Mouse (Mus musculus) brown adipose tissue, adult 24 weeks (tissue): ENCODE results near the gene Hmbs. TPM values are rescaled to one million over a fixed set of nuclear protein-coding genes. Genes with fewer than 3 reads are reported as not detected.
A peak's percentile ranks its signal among the peaks of the same experiment; 100 is the strongest.
"Not testable (repeated sequence)": the region's sequence is repeated elsewhere in the genome, so short reads cannot be mapped to it uniquely, and the experiment has no call there.

Experiments
- H3K27ac ChIP-seq: fragments of 200-500 bp; replicated peaks from 2 replicates; pipeline ENCODE4 v1.5.1; 2012; ENCODE audit warnings: low read depth, mild to moderate bottlenecking, low read length
- H3K4me1 ChIP-seq: fragments of 200-500 bp; 2 replicates; pipeline ENCODE4 v1.6.1; 2012; ENCODE audit warnings: low read length, mixed read lengths; ENCODE audit not compliant: control insufficient read depth, insufficient read depth, insufficient read length
- H3K4me3 ChIP-seq: fragments of 200-500 bp; 2 replicates; pipeline ENCODE4 v1.5.1; 2012; ENCODE audit warnings: low read depth, mild to moderate bottlenecking, low read length, moderate library complexity; ENCODE audit not compliant: insufficient read depth
- polyA plus RNA-seq: library from polyadenylated mRNA; stranded (reverse); fragments of >200 nt; gene quantifications from 2 replicates; pipeline ENCODE4 v1.2.4, GENCODE M21; 2012; ENCODE audit not compliant: missing spikeins, insufficient read depth, insufficient read length

Gene Hmbs
- 58.0 and 61.8 TPM in 2 replicates for polyA plus RNA-seq

DNA sequence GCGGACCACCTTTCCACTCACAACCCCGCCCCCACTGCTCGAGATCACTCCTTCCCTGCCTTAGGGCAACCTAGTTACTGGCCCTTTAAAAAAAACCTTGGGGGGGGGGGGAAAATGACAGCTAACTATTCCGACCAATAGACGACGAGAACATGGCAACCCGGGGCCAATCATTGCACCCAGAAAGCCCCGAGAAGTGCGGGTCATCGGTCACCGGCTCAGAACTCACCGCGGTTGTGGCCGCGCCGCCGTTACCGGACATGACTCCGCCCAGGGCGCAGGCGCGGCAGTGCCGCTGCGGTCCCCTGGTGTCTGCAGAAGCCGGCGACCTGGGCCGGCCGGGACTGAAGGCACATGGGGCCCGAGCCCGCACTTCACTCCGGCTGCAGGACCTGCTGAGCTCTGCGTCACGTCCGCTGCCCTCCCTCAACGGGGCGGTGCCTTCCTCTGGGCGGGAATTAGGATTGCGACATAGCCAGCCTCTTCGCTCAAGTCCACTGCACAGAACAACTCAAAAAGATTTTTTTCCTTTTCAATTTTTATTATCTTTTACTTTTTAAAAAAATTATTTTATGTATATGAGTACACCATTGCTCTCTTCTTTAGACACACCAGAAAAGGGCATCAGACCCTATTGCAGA, at the start of gene Hmbs:
Gene Hmbs, minus strand, starts transcription at position 448 of the 641 bp plus-strand sequence.
- Histone ChIP-seq H3K27ac (peak within 1 kb of the TSS; percentile 92), H3K4me1 (peaks cover 4% of the 10 kb centered on the region), H3K4me3 (peak within 1 kb of the TSS; percentile 92)

DNA sequence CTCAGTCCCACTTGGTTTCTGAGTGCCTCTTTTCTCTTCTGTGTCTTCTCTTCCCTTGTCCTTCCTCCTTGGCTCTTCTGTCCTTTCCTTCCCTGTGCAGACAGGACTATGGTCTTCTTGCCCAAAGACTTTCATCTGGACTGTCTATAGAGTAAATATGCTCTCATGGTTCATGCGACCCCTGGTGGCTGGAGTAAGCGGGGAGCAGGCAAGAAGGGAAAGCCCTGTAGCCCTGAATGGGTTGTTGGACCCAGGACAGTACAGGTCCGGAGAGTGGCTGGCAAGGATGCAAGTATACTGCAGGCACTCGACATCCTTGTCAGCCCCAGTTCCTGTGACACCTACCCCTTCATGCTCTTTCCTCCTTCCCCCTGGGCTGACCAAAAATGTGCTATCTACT, 47.4 kb upstream of the Hmbs start:
- Histone ChIP-seq H3K4me1 (peaks cover 2% of the 10 kb centered on the region; the same call in 1 of the 2 replicates), H3K4me3 (no peak overlapping the region), H3K27ac (no peak overlapping the region)

DNA sequence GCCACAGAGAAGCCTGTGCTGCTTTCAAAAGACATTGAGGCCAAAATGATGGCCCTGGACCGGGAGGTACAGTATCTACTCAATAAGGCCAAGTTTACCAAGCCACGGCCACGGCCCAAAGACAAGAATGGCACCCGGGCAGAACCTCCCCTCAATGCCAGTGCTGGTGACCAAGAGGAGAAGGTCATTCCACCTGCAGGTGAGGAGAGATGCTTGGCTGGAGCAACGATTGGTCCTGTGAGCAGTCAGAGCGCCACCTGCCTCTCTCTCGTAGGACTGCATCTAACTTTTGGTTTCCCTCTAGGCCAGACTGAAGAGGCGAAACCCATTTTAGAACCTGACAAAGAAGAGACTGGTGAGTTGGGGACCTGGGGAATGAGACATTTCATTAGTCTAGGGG, 45.2 kb upstream of the Hmbs start:
- no peak overlapping the region for H3K4me3 ChIP-seq
- H3K4me1 ChIP-seq = no peaks in the 10 kb centered on the region

DNA sequence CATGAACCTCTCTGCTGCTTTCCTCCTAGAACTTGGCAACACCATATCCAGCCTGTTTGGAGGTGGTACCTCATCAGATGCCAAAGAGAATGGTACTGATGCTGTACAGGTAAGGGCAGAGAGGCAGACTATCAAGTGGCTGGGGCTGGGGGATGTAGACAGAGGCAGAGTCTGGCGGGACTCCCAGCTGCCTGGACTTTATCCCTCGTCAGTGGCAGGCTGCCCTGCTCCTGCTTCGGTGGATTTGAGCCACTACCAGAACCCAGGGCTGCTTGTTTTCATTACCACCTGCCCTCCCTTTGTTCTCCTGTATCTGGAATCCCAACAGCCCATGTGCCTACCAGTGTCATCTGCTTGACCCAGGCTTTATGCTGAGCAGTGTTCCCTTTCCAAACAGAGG, 43.2 kb upstream of the Hmbs start:
- Histone ChIP-seq H3K4me1 (no peaks in the 10 kb centered on the region), H3K27ac (no peak overlapping the region), H3K4me3 (no peak overlapping the region)

More for the DNA sequence above, 45.2 kb upstream of the Hmbs start:
- H3K27ac ChIP-seq = no peak overlapping the region

DNA sequence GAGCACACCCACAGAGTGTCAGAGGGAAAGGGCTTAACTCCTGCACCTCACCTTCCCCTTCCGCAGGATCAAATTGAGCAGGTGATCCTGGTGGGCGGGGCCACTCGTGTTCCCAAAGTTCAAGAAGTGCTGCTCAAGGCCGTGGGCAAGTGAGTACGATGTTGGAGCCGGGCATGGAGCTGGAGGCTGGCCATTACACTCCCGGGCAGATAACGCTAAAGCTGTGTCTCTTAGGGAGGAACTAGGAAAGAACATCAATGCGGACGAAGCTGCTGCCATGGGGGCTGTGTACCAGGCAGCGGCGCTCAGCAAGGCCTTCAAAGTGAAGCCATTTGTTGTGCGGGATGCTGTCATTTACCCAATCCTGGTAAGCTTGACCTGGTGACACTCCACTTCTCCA, 40.6 kb upstream of the Hmbs start:
- peaks cover 6% of the 10 kb centered on the region; the same call in 1 of the 2 replicates for H3K4me1 ChIP-seq
- H3K4me3 ChIP-seq = no peak overlapping the region
- no peak overlapping the region for H3K27ac ChIP-seq

DNA sequence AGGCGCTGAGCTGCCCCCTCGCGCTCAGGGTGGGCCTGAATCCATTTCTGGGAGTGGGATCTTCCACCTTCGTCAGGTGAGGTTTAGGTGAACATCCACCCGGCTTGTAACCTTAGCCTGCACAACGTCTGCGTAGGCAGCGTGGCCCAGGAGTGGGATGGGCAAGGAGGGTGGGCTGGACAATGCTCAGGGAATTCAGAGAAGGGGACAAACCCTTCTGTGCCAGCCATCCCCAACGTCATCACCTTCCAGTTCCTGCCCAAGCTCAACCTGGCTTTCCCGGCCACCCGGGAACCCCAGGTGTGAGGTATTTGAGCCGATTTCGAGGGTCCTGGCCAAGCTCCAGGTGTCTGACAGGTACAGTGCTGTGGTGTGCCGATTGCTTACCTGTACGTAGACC, 35.8 kb upstream of the Hmbs start:
- peak overlapping the region; percentile 77 for H3K27ac ChIP-seq

DNA sequence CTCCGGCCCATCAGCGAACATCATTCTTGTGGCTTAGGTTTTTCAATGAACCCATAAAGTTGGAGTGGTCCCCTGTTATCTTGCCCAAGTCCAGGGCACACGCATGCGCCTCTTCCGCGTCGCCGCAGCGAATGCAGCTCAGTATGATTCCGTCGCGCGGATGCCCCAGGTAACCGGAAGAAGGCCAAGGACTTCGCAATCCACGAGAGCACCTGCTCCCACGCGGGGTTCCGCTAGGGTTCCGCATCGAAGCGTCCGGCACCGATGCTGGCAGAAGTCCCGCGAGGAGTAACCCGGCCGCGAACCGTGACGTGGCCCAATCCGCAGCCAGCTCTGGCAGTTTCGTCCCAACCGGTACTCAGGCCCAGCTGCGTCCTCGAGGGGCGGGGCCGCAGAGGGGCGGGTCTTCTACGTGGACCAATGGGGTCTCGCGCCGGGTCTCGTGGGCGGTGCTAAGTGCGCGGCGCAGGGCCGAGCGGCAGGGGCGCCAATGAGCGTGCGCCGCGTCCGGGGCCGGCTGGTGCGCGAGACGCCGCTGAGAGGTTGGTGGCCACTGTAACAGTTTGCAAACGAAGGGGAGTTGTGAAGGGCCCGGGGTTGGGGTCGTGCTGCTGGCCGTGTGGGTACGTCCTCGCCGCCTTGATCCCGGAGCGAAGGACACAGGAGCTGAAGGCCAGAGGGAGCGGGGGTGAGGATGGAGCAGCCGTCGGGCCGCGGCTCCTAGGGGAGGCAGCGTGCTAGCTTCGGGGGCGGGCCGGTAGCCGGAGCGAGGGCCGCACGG, 35.2 kb upstream of the Hmbs start, which contains the start of gene Hyou1:
Gene Hyou1, plus strand, starts transcription at position 437 of the 781 bp plus-strand sequence.
- peak within 1 kb of the TSS; percentile 86 for H3K4me3 ChIP-seq
- H3K4me1 ChIP-seq = peaks cover 6% of the 10 kb centered on the region; the same call in 1 of the 2 replicates
- peak within 1 kb of the TSS; percentile 77 for H3K27ac ChIP-seq

More for the DNA sequence above, 35.8 kb upstream of the Hmbs start:
- Histone ChIP-seq H3K4me1 (peaks cover 6% of the 10 kb centered on the region; the same call in 1 of the 2 replicates), H3K4me3 (peak overlapping the region; percentile 79)

DNA sequence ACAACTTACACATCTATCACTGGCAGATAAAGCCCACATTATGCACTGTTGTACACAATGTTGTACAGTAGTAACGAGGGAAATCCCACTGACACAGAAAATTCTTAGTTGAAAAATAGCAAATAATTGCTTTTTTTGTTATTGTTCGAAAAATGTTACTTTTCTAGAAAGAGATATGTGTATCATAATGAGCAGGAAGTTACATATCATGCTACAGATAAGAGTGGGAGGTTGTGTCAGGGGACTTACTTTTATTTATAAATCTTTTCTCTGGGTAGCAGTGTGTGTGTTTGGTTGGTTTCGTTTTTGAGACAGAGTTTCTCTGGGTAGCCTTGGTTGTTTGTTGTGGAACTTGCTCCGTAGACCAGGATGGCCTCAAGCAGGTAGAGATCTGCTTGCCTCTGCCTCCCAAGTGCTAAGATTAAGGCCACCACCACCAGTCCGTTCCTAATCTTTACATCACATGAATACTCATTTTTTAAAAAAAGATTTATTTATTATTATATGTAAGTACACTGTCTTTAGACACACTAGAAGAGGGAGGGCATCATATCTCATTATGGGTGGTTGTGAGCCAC, 34.2 kb upstream of the Hmbs start:
- Histone ChIP-seq H3K4me3 (0 out of 2 replicates have a peak overlapping the region, but pooled peaks have one; percentile 86), H3K27ac (no peak overlapping the region), H3K4me1 (peaks cover 6% of the 10 kb centered on the region; the same call in 1 of the 2 replicates)

DNA sequence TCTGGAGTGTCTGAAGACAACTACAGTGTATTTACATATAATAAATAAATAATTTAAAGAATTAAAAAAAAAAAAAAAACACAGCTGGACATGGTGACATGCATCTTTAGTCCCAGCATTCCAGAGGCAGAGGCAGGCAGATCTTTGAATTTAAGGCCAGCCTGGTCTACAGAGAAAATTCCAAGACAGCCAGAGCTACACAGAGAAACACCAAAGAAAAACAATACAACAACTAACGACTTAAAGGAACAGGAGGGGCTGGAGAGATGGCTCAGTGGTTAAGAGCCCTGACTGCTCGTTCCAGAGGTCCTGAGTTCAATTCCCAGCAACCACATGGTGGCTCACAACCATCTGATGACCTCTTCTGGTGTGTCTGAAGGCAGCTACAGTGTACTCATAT, 33.3 kb upstream of the Hmbs start:
- H3K27ac ChIP-seq, H3K4me3 ChIP-seq, H3K4me1 ChIP-seq: not testable (repeated sequence)

DNA sequence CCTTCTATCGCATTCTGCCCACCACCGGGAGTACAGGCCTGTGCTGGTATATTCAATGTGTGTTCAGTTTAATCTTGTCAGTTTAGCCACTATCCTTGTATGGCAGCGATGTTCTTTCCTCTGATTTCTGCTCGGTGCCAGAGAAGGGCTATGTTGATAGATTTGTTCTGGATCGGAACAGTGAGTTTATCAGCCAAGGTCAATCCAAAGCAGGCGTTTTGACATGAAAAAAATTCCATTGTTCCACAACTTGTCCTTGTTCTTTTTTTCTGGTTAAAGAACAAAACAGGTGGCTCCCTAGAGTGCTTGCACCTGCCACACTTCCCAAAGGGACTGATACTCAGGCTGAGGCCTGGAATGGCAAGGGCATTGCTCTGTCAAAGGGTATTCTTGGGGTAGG, 32.1 kb upstream of the Hmbs start:
- Histone ChIP-seq H3K4me1 (peaks cover 6% of the 10 kb centered on the region; the same call in 1 of the 2 replicates), H3K27ac (no peak overlapping the region), H3K4me3 (no peak overlapping the region)

DNA sequence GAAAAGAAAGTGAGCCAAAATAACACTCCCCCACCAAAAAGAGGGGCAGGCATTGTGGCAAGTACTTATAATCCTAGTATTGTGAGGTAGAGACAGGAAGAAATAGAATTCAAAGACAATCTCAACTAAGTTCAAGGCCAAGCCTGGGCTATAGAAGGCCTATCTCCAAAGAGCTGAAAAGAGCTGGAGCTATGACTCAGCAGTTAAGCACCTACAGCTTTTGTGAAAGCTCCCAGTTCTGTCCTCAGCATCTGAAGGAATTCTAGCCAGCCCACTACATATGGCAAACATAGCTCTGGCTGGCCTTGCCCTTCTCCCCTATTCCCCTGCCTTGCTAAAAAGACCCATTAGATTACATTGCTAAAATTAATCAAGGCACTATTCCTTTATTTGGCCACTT, 29.4 kb upstream of the Hmbs start:
- Histone ChIP-seq H3K27ac (no peak overlapping the region), H3K4me1 (no peaks in the 10 kb centered on the region), H3K4me3 (no peak overlapping the region)

DNA sequence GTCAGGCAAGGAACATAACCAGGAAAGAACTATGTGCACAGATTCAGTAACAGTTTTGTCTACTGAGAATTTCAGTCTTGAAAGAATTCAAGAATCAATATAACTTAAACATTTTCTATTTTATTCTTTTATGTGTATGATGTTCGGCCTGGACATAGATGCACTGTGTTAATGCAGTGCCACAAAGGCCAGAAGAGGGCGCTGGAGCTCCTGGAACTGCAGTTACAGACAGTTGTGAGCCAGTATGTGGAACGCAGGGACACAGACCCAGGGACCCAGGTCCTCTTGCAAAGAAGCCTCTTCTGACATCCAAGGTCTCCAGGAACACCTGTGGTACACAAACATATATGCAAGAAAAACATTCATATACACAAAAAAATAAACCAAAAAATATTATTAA, 20.5 kb upstream of the Hmbs start:
- H3K4me3 ChIP-seq = no peak overlapping the region
- H3K4me1 ChIP-seq = peaks cover 2% of the 10 kb centered on the region; the same call in 1 of the 2 replicates
- no peak overlapping the region for H3K27ac ChIP-seq

DNA sequence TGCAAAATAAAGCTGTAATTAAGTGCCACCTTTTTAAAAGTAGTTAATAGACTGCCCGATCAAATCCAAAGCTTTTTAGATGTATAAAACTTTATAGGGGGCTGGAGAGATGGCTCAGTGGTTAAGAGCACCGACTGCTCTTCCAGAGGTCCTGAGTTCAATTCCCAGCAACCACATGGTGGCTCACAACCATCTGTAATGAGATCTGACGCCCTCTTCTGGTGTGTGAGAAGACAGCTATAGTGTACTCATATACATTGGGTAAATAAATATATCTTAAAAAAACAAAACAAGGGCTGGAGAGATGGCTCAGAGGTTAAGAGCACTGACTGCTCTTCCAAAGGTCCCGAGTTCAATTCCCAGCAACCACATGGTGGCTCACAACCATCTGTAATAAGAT, 17.9 kb upstream of the Hmbs start:
- not testable (repeated sequence) for H3K4me1 ChIP-seq
- H3K4me3 ChIP-seq = peak overlapping the region; percentile 79

DNA sequence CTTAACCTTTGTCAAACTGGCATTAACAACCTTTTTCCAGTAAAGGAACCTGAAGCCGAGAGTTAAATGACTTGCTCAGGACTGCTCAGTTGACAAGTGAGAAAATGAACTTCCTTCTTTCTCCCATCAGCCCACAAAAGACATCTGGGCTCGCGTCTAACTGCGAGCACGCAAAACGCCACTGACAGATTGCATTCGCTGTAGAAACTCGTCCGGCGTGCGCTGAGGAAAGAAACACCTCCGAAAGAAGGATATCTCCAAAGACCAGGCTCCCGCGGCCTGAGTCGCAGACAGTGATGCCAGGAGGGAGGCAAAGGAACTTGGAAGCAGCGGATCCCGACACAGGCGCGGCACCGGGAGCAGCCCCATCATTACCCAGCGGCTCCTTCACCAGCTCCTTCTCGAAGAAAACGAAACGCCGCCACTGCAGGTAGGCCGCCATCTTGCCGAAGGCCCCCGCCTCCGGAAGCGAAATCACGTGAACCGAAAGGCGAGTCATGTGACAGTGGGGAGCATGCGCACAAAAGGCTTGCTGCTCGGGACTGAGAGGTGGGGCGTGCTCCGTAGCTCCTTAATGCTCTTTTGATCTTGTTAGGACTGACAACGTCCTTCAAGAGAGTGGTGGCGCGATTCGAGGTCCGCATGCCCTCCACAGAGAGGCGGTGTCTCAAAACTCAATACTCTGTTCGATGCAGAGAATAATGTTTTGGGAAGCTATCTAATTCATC, 17.3 kb upstream of the Hmbs start, which contains the start of gene Vps11:
Gene Vps11, minus strand, starts transcription at position 481 of the 728 bp plus-strand sequence.
- H3K4me3 ChIP-seq = peak within 1 kb of the TSS; percentile 79
- H3K4me1 ChIP-seq = peaks cover 2% of the 10 kb centered on the region; the same call in 1 of the 2 replicates
- peak within 1 kb of the TSS; percentile 62 for H3K27ac ChIP-seq

More for the DNA sequence above, 17.9 kb upstream of the Hmbs start:
- H3K27ac ChIP-seq = peak overlapping the region; percentile 62
